Mouse (Mus musculus): ENCODE data around the gene Nsmce1. TPM values are rescaled to one million over a fixed set of nuclear protein-coding genes. Genes with fewer than 3 reads are reported as not detected.
A peak's percentile ranks its signal among the peaks of the same experiment; 100 is the strongest.

The Nsmce1 gene
- 126 and 132 TPM in 2 replicates for polyA plus RNA-seq (2014; fragmentation: Nextera tagmentation; extraction: Ambion mirVana)

DNA sequence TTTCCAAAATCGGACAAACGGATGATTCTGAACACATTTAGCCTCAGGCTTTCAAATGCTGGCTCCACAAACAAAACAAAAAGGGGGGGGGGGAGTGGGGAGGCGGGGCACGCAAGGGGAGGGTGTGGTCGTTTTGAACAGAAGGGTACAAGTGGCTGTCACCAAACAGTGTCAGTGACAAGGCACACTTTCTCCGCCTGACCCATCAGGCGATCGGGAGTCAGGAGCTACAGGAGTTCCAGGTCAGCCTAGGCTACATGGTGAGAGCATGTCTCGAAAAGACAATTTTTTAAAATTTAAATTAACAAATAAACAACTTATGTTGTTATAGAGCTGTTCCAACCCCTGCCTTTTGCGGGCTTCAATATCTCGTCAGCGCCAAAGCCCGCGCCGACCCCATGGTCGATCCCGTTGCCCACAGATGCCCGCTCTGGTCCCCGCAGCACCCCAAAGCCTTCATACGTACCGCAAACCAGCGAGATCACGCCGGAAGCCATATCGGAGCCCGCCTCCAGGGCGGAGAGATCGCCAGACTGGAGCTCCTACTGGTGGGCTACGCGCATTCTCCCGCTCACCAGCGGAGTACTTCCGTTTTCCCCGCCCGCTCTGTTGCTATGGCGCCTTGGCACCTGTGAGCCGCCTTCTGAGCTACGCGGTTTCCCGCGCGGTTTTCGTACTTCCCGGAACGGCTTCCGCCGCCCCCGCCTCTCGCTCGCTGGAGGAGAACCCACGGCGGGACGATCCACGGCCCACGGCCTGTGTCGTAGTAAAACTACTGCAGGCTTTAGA is at the start of gene Nsmce1:
Nsmce1 (minus strand) TSS at position 650 of the 789 bp plus-strand sequence.
- Histone ChIP-seq H3K27me3 (replicated peaks; ENCODE audit: control insufficient read depth, insufficient read depth, low read length) (no peaks in the 10 kb centered on the region), H3K4me3 (ENCODE audit: low read depth, low read length) (peak within 1 kb of the TSS; percentile 67), H3K27ac (ENCODE audit: low read depth, low read length) (peak within 1 kb of the TSS; percentile 81), H3K4me2 (peak within 1 kb of the TSS; percentile 90), H3K9ac (ENCODE audit: low read depth, low read length) (peak within 1 kb of the TSS; percentile 76), H3K4me1 (replicated peaks; ENCODE audit: control insufficient read depth, insufficient read depth, low read length) (peaks cover 33% of the 10 kb centered on the region), H3K9me3 (ENCODE audit: control insufficient read depth, low read length) (no peaks in the 10 kb centered on the region), H3K36me3 (ENCODE audit: control insufficient read depth, insufficient read depth, low read length) (peaks cover 3% of the 10 kb centered on the region; the same call in 1 of the 2 replicates)
- peak; percentile 96 for ATAC-seq (replicated peaks; ENCODE audit: low FRiP score)
- DNase-seq (ENCODE audit: low spot score), result peak; percentile 88
- WGBS, result under 1% methylated on average over 56 of the region's 56 CpGs

DNA sequence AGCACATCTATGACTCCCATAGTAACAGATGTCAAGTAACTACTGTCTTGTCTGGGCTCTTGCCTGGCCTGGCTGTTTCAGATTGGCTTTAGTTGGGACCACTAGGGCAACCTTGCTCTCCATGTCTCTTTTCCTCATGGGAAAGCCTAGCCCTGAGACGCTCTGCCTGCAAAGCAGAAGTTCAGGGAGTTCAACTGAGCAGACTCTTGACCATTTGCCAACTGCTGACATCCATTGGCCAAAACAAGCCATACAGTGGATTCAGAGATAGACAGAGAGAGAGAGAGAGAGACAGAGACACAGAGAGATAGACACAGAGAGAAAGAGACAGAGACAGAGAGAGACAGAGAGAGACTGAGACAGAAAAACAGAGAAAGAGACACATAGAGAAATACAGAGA is 49.6 kb upstream of the Nsmce1 start:
- Histone ChIP-seq H3K4me2 (no peak overlapping the region), H3K9ac (ENCODE audit: low read depth, low read length) (no peak overlapping the region), H3K9me3 (ENCODE audit: control insufficient read depth, low read length) (no peaks in the 10 kb centered on the region), H3K4me1 (replicated peaks; ENCODE audit: control insufficient read depth, insufficient read depth, low read length) (peaks cover 7% of the 10 kb centered on the region), H3K27me3 (replicated peaks; ENCODE audit: control insufficient read depth, insufficient read depth, low read length) (no peaks in the 10 kb centered on the region), H3K27ac (ENCODE audit: low read depth, low read length) (no peak overlapping the region), H3K36me3 (ENCODE audit: control insufficient read depth, insufficient read depth, low read length) (no peaks in the 10 kb centered on the region), H3K4me3 (ENCODE audit: low read depth, low read length) (no peak overlapping the region)
- DNase-seq (ENCODE audit: low spot score), result no peak
- ATAC-seq (replicated peaks; ENCODE audit: low FRiP score), result no peak
- WGBS, result 69% methylated on average over 1 of the region's 1 CpGs

- Histone ChIP-seq H3K27me3 (replicated peaks; ENCODE audit: control insufficient read depth, insufficient read depth, low read length) (no peaks in the 10 kb centered on the region), H3K9me3 (ENCODE audit: control insufficient read depth, low read length) (no peaks in the 10 kb centered on the region), H3K4me3 (ENCODE audit: low read depth, low read length) (no peak overlapping the region), H3K4me2 (no peak overlapping the region), H3K27ac (ENCODE audit: low read depth, low read length) (no peak overlapping the region), H3K36me3 (ENCODE audit: control insufficient read depth, insufficient read depth, low read length) (no peaks in the 10 kb centered on the region), H3K9ac (ENCODE audit: low read depth, low read length) (no peak overlapping the region), H3K4me1 (replicated peaks; ENCODE audit: control insufficient read depth, insufficient read depth, low read length) (peaks cover 7% of the 10 kb centered on the region)
- 63% methylated on average over 3 of the region's 3 CpGs for WGBS
- DNase-seq (ENCODE audit: low spot score) (no peak), ATAC-seq (replicated peaks; ENCODE audit: low FRiP score) (no peak)
Observed at GRCm38 (mm10) chr7:125539351-125539750, 48.0 kb upstream of the Nsmce1 start.

GRCm38 (mm10) chr7:125527901-125528580 is 36.6 kb upstream of the Nsmce1 start:
- no peaks in the 10 kb centered on the region for H3K36me3 ChIP-seq (ENCODE audit: control insufficient read depth, insufficient read depth, low read length)
- no peaks in the 10 kb centered on the region for H3K27me3 ChIP-seq (replicated peaks; ENCODE audit: control insufficient read depth, insufficient read depth, low read length)
- no peak overlapping the region for H3K4me3 ChIP-seq (ENCODE audit: low read depth, low read length)
- WGBS, result 84% methylated on average over 9 of the region's 9 CpGs
- H3K27ac ChIP-seq (ENCODE audit: low read depth, low read length), result no peak overlapping the region
- DNase-seq (ENCODE audit: low spot score) (no peak), ATAC-seq (replicated peaks; ENCODE audit: low FRiP score) (no peak)
- peaks cover 6% of the 10 kb centered on the region for H3K4me1 ChIP-seq (replicated peaks; ENCODE audit: control insufficient read depth, insufficient read depth, low read length)
- H3K4me2 ChIP-seq, result no peak overlapping the region
- no peaks in the 10 kb centered on the region for H3K9me3 ChIP-seq (ENCODE audit: control insufficient read depth, low read length)
- no peak overlapping the region for H3K9ac ChIP-seq (ENCODE audit: low read depth, low read length)

- ATAC-seq (replicated peaks; ENCODE audit: low FRiP score), result no peak
- H3K9ac ChIP-seq (ENCODE audit: low read depth, low read length), result no peak overlapping the region
- H3K4me3 ChIP-seq (ENCODE audit: low read depth, low read length), result no peak overlapping the region
- no peak overlapping the region for H3K27ac ChIP-seq (ENCODE audit: low read depth, low read length)
- 89% methylated on average over 6 of the region's 6 CpGs for WGBS
- no peak overlapping the region for H3K4me2 ChIP-seq
- peaks cover 11% of the 10 kb centered on the region for H3K4me1 ChIP-seq (replicated peaks; ENCODE audit: control insufficient read depth, insufficient read depth, low read length)
- H3K27me3 ChIP-seq (replicated peaks; ENCODE audit: control insufficient read depth, insufficient read depth, low read length), result no peaks in the 10 kb centered on the region
- DNase-seq (ENCODE audit: low spot score), result no peak
- no peaks in the 10 kb centered on the region for H3K36me3 ChIP-seq (ENCODE audit: control insufficient read depth, insufficient read depth, low read length)
- no peaks in the 10 kb centered on the region for H3K9me3 ChIP-seq (ENCODE audit: control insufficient read depth, low read length)
Observed at GRCm38 (mm10) chr7:125527186-125527585, 35.8 kb upstream of the Nsmce1 start.

GRCm38 (mm10) chr7:125523051-125523450 is 31.7 kb upstream of the Nsmce1 start:
- ATAC-seq (replicated peaks; ENCODE audit: low FRiP score), result peak; percentile 83
- Histone ChIP-seq H3K4me3 (ENCODE audit: low read depth, low read length) (no peak overlapping the region), H3K27me3 (replicated peaks; ENCODE audit: control insufficient read depth, insufficient read depth, low read length) (no peaks in the 10 kb centered on the region), H3K4me2 (peak overlapping the region; percentile 19), H3K9ac (ENCODE audit: low read depth, low read length) (no peak overlapping the region), H3K9me3 (ENCODE audit: control insufficient read depth, low read length) (no peaks in the 10 kb centered on the region), H3K4me1 (replicated peaks; ENCODE audit: control insufficient read depth, insufficient read depth, low read length) (peaks cover 19% of the 10 kb centered on the region), H3K36me3 (ENCODE audit: control insufficient read depth, insufficient read depth, low read length) (no peaks in the 10 kb centered on the region), H3K27ac (ENCODE audit: low read depth, low read length) (no peak overlapping the region)
- 24% methylated on average over 3 of the region's 3 CpGs for WGBS
- no peak for DNase-seq (ENCODE audit: low spot score)

DNA sequence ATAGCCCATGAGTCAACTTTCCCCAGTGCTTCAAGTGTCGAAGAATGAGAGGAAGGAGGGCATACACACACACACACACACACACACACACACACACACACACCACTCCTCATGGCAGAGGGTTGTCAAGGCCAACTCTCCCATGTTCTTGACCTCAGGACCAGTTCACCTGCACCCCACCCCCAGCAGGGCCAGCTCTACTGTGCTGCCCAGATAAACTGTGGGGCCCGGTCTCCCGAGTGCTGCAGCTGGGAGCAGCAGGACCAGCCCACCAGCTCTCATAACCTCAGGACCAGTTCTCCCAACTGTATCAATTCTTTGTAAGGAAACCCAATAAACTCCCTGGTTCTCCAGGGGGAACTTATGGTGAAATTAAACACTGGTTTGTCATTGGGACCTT is 28.3 kb upstream of the Nsmce1 start:
- no peak overlapping the region for H3K27ac ChIP-seq (ENCODE audit: low read depth, low read length)
- ATAC-seq (replicated peaks; ENCODE audit: low FRiP score) (peak; percentile 68), DNase-seq (ENCODE audit: low spot score) (no peak)
- H3K4me1 ChIP-seq (replicated peaks; ENCODE audit: control insufficient read depth, insufficient read depth, low read length), result peaks cover 43% of the 10 kb centered on the region
- no peaks in the 10 kb centered on the region for H3K36me3 ChIP-seq (ENCODE audit: control insufficient read depth, insufficient read depth, low read length)
- H3K27me3 ChIP-seq (replicated peaks; ENCODE audit: control insufficient read depth, insufficient read depth, low read length), result no peaks in the 10 kb centered on the region
- H3K4me2 ChIP-seq, result no peak overlapping the region; the same call in 1 of the 2 replicates
- no peaks in the 10 kb centered on the region for H3K9me3 ChIP-seq (ENCODE audit: control insufficient read depth, low read length)
- H3K4me3 ChIP-seq (ENCODE audit: low read depth, low read length), result no peak overlapping the region
- WGBS, result 55% methylated on average over 3 of the region's 3 CpGs
- no peak overlapping the region; the same call in 1 of the 2 replicates for H3K9ac ChIP-seq (ENCODE audit: low read depth, low read length)

- H3K36me3 ChIP-seq (ENCODE audit: control insufficient read depth, insufficient read depth, low read length), result no peaks in the 10 kb centered on the region
- H3K27ac ChIP-seq (ENCODE audit: low read depth, low read length), result peak overlapping the region; percentile 54
- peaks cover 35% of the 10 kb centered on the region for H3K4me1 ChIP-seq (replicated peaks; ENCODE audit: control insufficient read depth, insufficient read depth, low read length)
- DNase-seq (ENCODE audit: low spot score) (no peak), ATAC-seq (replicated peaks; ENCODE audit: low FRiP score) (no peak)
- H3K9me3 ChIP-seq (ENCODE audit: control insufficient read depth, low read length), result no peaks in the 10 kb centered on the region
- 88% methylated on average over 6 of the region's 6 CpGs for WGBS
- H3K4me3 ChIP-seq (ENCODE audit: low read depth, low read length), result no peak overlapping the region
- H3K27me3 ChIP-seq (replicated peaks; ENCODE audit: control insufficient read depth, insufficient read depth, low read length), result no peaks in the 10 kb centered on the region
- H3K4me2 ChIP-seq, result no peak overlapping the region
- H3K9ac ChIP-seq (ENCODE audit: low read depth, low read length), result no peak overlapping the region
Observed at GRCm38 (mm10) chr7:125517470-125517869, 26.1 kb upstream of the Nsmce1 start.
